Mouse (Mus musculus) embryonic fibroblast, embryonic 13.5 days (primary cell): Measurements from ENCODE around the gene Tspan9. TPM values are rescaled to one million over a fixed set of nuclear protein-coding genes. Genes with fewer than 3 reads are reported as not detected.

Experiments
- H3K27ac ChIP-seq: 2 replicates; pipeline ENCODE4 v1.5.1; 2012; ENCODE audit warnings: low read length, control low read depth, inconsistent platforms; ENCODE audit not compliant: insufficient read depth
- H3K4me1 ChIP-seq: 2 replicates; pipeline ENCODE4 v1.6.1; 2011; ENCODE audit warnings: low read length; ENCODE audit not compliant: control insufficient read depth, insufficient read depth
- H3K4me3 ChIP-seq: 2 replicates; pipeline ENCODE4 v1.5.1; 2011; ENCODE audit warnings: mild to moderate bottlenecking, control low read depth, low read length; ENCODE audit not compliant: insufficient read depth
- CTCF ChIP-seq: IDR thresholded peaks from 2 replicates; pipeline ENCODE4 v1.5.1; 2011; ENCODE audit warnings: mild to moderate bottlenecking, control low read depth, low read length, moderate library complexity, borderline replicate concordance; ENCODE audit not compliant: insufficient read depth
- POLR2A ChIP-seq: IDR thresholded peaks from 2 replicates; pipeline ENCODE4 v1.6.1; 2011; ENCODE audit warnings: low read depth, mild to moderate bottlenecking, control low read depth, low read length, moderate library complexity
- polyA plus RNA-seq: library from polyadenylated mRNA; stranded (reverse); fragments of >200 nt; gene quantifications from 2 replicates; pipeline ENCODE4 v1.2.4, GENCODE M21; 2011; ENCODE audit warnings: low read depth; ENCODE audit not compliant: missing spikeins, insufficient read length

The Tspan9 gene
- polyA plus RNA-seq, 1 experiment, result 113 TPM

DNA sequence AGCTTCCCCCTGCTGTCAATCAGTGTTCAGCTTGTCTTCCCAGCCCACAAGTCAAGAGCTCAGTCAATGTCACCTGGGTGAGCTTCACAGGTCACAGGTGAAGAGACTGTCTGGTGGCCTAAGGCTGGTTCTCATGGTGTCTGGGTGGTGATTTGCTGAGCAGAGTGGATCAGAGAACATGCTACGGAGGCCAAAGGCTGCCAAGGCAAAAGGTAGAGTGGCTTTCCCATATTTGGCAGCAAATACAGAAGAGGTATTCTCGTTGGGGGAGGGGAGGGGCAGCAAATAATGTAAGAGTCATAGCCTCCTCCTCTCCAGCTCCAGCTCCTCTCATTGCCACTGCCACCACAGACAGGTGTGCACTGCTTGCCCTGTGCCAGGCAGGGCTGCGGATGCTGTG lies 37.2 kb downstream of the Tspan9 start:
- TF ChIP-seq POLR2A, result no peak
- no peak for TF ChIP-seq CTCF
- H3K4me1 ChIP-seq, result peaks cover 5% of the 10 kb centered on the region; the same call in 1 of the 2 replicates
- no peak overlapping the region for H3K4me3 ChIP-seq
- no peak overlapping the region for H3K27ac ChIP-seq

DNA sequence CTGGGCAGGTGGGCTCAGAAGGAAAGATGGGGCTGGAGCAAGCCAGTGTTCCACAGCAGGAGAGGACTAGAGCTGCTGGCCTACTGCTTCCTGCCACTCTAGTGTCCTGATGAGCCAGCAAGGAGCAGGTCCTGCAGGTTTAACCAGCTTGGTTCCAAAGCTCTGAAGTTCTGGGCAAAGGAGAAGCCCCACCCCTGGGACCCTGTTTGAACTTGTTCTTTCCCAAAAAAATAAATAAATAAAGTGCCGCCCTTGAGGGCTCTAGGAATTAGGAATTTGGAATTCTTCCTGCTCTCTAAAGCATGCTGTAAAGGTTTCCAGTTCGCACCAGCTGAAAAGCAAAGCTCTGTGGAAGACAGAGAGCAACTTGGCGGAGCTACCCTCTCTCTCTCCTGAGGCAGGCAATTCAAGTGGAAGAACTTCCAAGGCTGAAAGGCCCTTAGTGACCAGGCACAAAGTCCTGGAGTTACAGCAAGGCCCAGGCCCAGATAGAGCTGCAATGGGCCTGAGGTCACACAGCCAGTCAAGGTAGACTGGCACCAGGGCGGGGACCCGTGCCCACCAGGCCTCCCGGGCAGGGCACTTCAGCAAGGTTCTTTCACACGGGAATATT lies 38.6 kb downstream of the Tspan9 start:
- no peak for TF ChIP-seq CTCF
- no peak for TF ChIP-seq POLR2A
- no peak overlapping the region for H3K4me3 ChIP-seq
- peaks cover 5% of the 10 kb centered on the region; the same call in 1 of the 2 replicates for H3K4me1 ChIP-seq

GRCm38 (mm10) chr6:128103874-128104273 lies 39.5 kb downstream of the Tspan9 start:
- Histone ChIP-seq H3K4me1 (peaks cover 5% of the 10 kb centered on the region; the same call in 1 of the 2 replicates), H3K27ac (no peak overlapping the region), H3K4me3 (no peak overlapping the region)
- TF ChIP-seq CTCF (no peak), POLR2A (no peak)

More for the DNA sequence above, 38.6 kb downstream of the Tspan9 start:
- H3K27ac ChIP-seq, result no peak overlapping the region

DNA sequence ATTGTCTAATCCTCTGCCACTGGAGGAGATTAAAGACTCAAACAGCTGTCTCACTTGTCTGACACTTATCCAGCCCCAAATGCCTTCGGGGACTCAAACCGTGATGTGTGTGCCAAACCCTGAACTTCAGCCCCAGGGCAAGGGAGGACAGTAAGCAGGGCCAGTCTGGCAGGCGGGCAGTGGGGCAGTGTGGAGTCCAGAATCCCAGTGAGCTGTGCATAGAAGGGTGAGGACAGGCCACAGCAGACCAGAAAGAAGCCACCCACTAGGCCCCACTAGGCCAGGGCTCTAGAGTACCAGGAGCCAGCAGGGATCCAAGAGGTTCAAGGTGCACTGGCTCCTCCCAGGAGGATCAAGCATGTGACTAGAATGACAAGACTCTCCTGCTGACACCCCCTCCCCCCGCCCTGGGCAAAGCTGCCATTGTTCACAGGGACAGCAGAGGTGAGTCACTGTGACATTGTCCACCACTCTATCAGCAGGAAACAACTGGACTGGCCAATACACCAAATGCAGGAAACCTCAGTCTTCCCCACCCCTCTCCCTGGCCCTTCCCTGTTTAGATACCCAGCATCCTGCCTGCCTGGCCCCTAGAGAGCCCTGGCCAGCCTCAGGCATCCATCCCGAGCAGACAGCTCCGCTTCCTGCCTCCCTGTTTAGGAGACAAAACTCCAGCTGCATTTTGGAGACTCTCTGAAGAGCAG lies 40.9 kb downstream of the Tspan9 start:
- TF ChIP-seq POLR2A (no peak), CTCF (no peak)
- H3K4me3 ChIP-seq, result no peak overlapping the region
- 0 out of 2 replicates have a peak, but pooled peaks cover 5% of the 10 kb centered on the region for H3K4me1 ChIP-seq
- no peak overlapping the region for H3K27ac ChIP-seq

DNA sequence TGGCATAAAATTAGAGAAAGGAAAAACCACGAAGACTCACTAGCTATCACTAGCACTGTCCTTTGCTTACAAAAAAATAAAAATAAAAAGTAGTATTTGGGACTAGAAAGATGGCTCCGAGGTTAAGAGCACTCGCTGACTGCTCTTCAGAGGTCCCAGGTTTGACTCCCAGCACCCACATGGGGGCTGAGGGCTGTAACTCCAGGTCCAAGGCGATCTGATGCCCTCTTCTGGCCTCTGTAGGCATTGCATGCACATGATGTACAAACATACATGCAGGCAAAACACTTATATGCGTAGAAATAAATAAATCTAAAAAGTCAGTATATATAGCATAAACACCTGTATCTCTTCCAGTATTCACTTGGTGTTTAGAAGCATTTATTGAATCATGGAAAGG lies 43.5 kb downstream of the Tspan9 start:
- no peak for TF ChIP-seq POLR2A
- TF ChIP-seq CTCF, result peak; percentile 30; the same call in 1 of the 2 replicates
- no peak overlapping the region for H3K4me3 ChIP-seq
- H3K4me1 ChIP-seq, result 0 out of 2 replicates have a peak, but pooled peaks cover 5% of the 10 kb centered on the region
- no peak overlapping the region for H3K27ac ChIP-seq

DNA sequence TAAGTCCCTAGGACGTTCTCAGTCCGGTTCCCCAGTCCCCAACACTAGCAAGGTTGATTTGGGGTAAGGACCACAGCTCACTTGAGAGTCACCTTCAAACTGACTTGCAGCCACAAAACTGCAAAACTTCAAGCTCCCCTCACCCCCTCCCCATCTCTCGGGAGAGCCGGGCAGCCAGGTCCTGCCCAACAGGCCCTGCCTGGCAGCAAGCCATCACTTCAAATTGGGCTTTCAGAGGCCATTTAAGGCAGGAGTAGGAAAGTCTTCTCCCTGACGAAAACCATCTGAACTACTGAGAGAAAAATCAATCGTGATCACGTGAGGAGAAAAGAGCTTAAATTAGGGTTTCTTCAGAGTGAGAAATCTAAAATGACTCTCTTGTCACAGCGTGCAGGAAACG lies 44.2 kb downstream of the Tspan9 start:
- Histone ChIP-seq H3K27ac (no peak overlapping the region), H3K4me3 (no peak overlapping the region), H3K4me1 (0 out of 2 replicates have a peak, but pooled peaks cover 5% of the 10 kb centered on the region)
- TF ChIP-seq POLR2A, result no peak
- TF ChIP-seq CTCF, result no peak

GRCm38 (mm10) chr6:128096521-128096920 lies 46.9 kb downstream of the Tspan9 start:
- TF ChIP-seq POLR2A, result no peak
- no peak for TF ChIP-seq CTCF
- no peaks in the 10 kb centered on the region for H3K4me1 ChIP-seq
- H3K4me3 ChIP-seq, result no peak overlapping the region
- no peak overlapping the region for H3K27ac ChIP-seq

GRCm38 (mm10) chr6:128095906-128096305 lies 47.5 kb downstream of the Tspan9 start:
- H3K27ac ChIP-seq, result no peak overlapping the region
- peaks cover 5% of the 10 kb centered on the region; the same call in 1 of the 2 replicates for H3K4me1 ChIP-seq
- no peak overlapping the region for H3K4me3 ChIP-seq
- TF ChIP-seq POLR2A (no peak), CTCF (no peak)

GRCm38 (mm10) chr6:128095131-128095530 lies 48.3 kb downstream of the Tspan9 start:
- no peak for TF ChIP-seq CTCF
- H3K4me1 ChIP-seq, result peaks cover 7% of the 10 kb centered on the region; the same call in 1 of the 2 replicates
- H3K4me3 ChIP-seq, result no peak overlapping the region
- H3K27ac ChIP-seq, result no peak overlapping the region

- TF ChIP-seq POLR2A, result no peak
- no peak for TF ChIP-seq CTCF
- Histone ChIP-seq H3K4me1 (peaks cover 11% of the 10 kb centered on the region), H3K27ac (no peak overlapping the region), H3K4me3 (no peak overlapping the region)
Observed at GRCm38 (mm10) chr6:128093856-128094628, 49.4 kb downstream of the Tspan9 start.

- TF ChIP-seq CTCF (no peak), POLR2A (no peak)
- Histone ChIP-seq H3K4me1 (peaks cover 13% of the 10 kb centered on the region), H3K27ac (no peak overlapping the region), H3K4me3 (no peak overlapping the region)
Observed at GRCm38 (mm10) chr6:128092621-128093020, 50.8 kb downstream of the Tspan9 start.
